Mouse (Mus musculus) ES-Bruce4 (cell line): ENCODE measurements around the gene Kxd1. TPM values are rescaled to one million over a fixed set of nuclear protein-coding genes. Genes with fewer than 3 reads are reported as not detected.

Source experiments
- H3K27ac ChIP-seq: 2 replicates; pipeline ENCODE4 v1.5.1; 2012; ENCODE audit warnings: low read length, inconsistent platforms; ENCODE audit not compliant: insufficient read depth
- H3K27me3 ChIP-seq: 2 replicates; pipeline ENCODE4 v1.6.1; 2012; ENCODE audit warnings: mild to moderate bottlenecking, low read length, inconsistent platforms; ENCODE audit not compliant: control insufficient read depth, poor library complexity, insufficient read depth, severe bottlenecking
- H3K36me3 ChIP-seq: 2 replicates; pipeline ENCODE4 v1.6.1; 2012; ENCODE audit warnings: inconsistent platforms, mild to moderate bottlenecking, low read length, moderate library complexity; ENCODE audit not compliant: control insufficient read depth, poor library complexity, insufficient read depth, severe bottlenecking
- H3K4me1 ChIP-seq: one replicate; pipeline ENCODE4 v1.8.1; 2011; ENCODE audit warnings: low read length; ENCODE audit not compliant: control insufficient read depth, insufficient read depth
- H3K4me3 ChIP-seq: 2 replicates; pipeline ENCODE4 v1.5.1; 2011; ENCODE audit warnings: low read depth, mild to moderate bottlenecking, low read length
- H3K9ac ChIP-seq: 2 replicates; pipeline ENCODE4 v1.6.1; 2012; ENCODE audit warnings: low read depth, mild to moderate bottlenecking, inconsistent platforms; ENCODE audit not compliant: poor library complexity, severe bottlenecking
- H3K9me3 ChIP-seq: replicated peaks from 2 replicates; pipeline ENCODE4 v1.6.1; 2012; ENCODE audit warnings: mild to moderate bottlenecking, low read length, inconsistent platforms; ENCODE audit not compliant: control insufficient read depth, poor library complexity, insufficient read depth, severe bottlenecking
- CTCF ChIP-seq: IDR thresholded peaks from one replicate; pipeline ENCODE4 v1.8.1; 2011; ENCODE audit warnings: low read depth, low read length
- EP300 ChIP-seq: IDR thresholded peaks from 2 replicates; pipeline ENCODE4 v1.6.1; 2011; ENCODE audit warnings: low read depth, low read length; ENCODE audit not compliant: insufficient read depth
- POLR2A ChIP-seq: IDR thresholded peaks from one replicate; pipeline ENCODE4 v1.8.1; 2011; ENCODE audit warnings: low read length; ENCODE audit not compliant: insufficient read depth
- polyA plus RNA-seq: library from polyadenylated mRNA; stranded (reverse); fragments of >200 nt; gene quantifications from 2 replicates; pipeline ENCODE4 v1.2.4, GENCODE M21; 2011; ENCODE audit warnings: low read depth; ENCODE audit not compliant: missing spikeins, insufficient read depth, insufficient read length

Kxd1 gene
- polyA plus RNA-seq, 1 experiment, result 57.4 TPM

DNA sequence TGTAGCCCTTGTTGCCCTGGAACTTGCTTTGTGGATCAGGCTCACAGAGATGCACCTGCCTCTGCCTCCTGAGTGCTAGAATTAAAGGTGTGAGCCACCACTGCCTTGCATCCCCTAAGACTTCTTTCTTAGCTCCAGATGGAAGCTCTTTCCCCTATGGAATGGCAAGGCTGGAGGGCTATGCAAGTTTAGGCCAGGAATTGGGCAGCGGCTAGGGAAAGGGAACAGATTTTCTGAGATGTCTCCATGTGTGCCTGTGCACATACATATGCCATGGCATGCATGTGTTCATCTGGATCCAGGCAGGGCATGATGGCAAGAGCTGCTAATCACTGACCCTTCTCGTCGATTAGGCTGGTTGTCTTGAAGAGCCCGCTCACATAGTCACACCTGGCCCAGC is 62.1 kb downstream of the Kxd1 start:
- H3K27me3 ChIP-seq, result no peaks in the 10 kb centered on the region
- no peak overlapping the region for H3K9ac ChIP-seq
- H3K4me1 ChIP-seq, result no peaks in the 10 kb centered on the region

GRCm38 (mm10) chr8:70464162-70464561 is 63.6 kb downstream of the Kxd1 start:
- no peak overlapping the region for H3K9ac ChIP-seq
- no peaks in the 10 kb centered on the region for H3K36me3 ChIP-seq
- H3K27me3 ChIP-seq, result no peaks in the 10 kb centered on the region
- H3K27ac ChIP-seq, result no peak overlapping the region
- H3K4me3 ChIP-seq, result no peak overlapping the region
- H3K9me3 ChIP-seq, result no peaks in the 10 kb centered on the region
- no peaks in the 10 kb centered on the region for H3K4me1 ChIP-seq
- TF ChIP-seq EP300 (no peak), POLR2A (no peak), CTCF (no peak)

More for the DNA sequence above, 62.1 kb downstream of the Kxd1 start:
- TF ChIP-seq CTCF (no peak), POLR2A (no peak), EP300 (no peak)
- Histone ChIP-seq H3K36me3 (no peaks in the 10 kb centered on the region), H3K27ac (no peak overlapping the region), H3K4me3 (no peak overlapping the region), H3K9me3 (no peaks in the 10 kb centered on the region)

- no peak overlapping the region for H3K27ac ChIP-seq
- H3K27me3 ChIP-seq, result no peaks in the 10 kb centered on the region
- no peak overlapping the region for H3K9ac ChIP-seq
- no peaks in the 10 kb centered on the region for H3K9me3 ChIP-seq
- H3K4me3 ChIP-seq, result no peak overlapping the region
- H3K36me3 ChIP-seq, result no peaks in the 10 kb centered on the region
- H3K4me1 ChIP-seq, result no peaks in the 10 kb centered on the region
- TF ChIP-seq CTCF, result no peak
- no peak for TF ChIP-seq POLR2A
- no peak for TF ChIP-seq EP300
These were observed 64.5 kb downstream of the Kxd1 start for GRCm38 (mm10) chr8:70463306-70463705.

- H3K4me3 ChIP-seq, result no peak overlapping the region
- no peaks in the 10 kb centered on the region for H3K36me3 ChIP-seq
- H3K4me1 ChIP-seq, result no peaks in the 10 kb centered on the region
- H3K27me3 ChIP-seq, result no peaks in the 10 kb centered on the region
- no peak overlapping the region for H3K27ac ChIP-seq
- H3K9ac ChIP-seq, result no peak overlapping the region
- TF ChIP-seq CTCF (no peak), EP300 (no peak), POLR2A (no peak)
- H3K9me3 ChIP-seq, result no peaks in the 10 kb centered on the region
These were observed 65.3 kb downstream of the Kxd1 start for GRCm38 (mm10) chr8:70462516-70462813.

DNA sequence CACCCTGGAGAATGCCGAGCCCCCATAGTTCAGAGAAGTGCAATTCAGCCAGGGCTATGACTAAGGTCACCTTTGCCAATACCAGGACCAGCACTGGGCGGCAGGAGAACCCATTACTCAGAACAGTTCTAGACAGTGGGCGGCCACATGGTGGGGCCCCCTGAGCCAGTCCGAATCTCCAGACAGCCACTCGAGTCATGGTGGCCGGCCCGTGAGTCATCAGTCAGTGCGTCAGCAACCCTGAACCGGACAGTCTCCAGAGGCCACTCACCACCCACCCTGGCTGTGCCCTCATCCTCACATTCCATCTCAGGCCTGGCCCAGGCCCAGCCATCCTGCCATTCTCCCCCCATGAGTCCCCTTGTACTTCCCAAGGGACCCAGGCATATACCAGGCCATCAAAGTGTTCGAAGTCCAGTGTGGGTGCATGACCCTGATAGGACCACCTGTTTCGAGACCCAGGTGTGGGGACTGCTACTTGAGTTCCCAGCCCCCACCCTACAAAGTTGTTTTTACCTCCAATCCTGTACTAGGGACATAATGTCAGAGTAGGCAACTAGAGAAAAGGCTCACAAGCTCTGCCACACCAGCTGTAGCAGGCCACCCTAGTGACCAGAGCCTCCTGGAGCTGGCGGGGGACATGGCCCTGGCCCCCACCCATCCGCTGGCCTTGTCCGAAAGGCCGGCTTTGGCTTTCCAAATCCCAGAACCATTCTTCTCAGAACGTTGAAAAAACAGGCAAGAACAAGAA is 65.8 kb downstream of the Kxd1 start:
- no peak overlapping the region for H3K9ac ChIP-seq
- H3K4me1 ChIP-seq, result no peaks in the 10 kb centered on the region
- TF ChIP-seq POLR2A, result no peak
- TF ChIP-seq CTCF, result no peak
- TF ChIP-seq EP300, result no peak

GRCm38 (mm10) chr8:70460606-70461005 is 67.2 kb downstream of the Kxd1 start:
- H3K27me3 ChIP-seq, result no peaks in the 10 kb centered on the region
- no peaks in the 10 kb centered on the region for H3K4me1 ChIP-seq
- no peaks in the 10 kb centered on the region for H3K36me3 ChIP-seq
- H3K9ac ChIP-seq, result no peak overlapping the region
- TF ChIP-seq EP300 (no peak), CTCF (no peak), POLR2A (no peak)
- H3K4me3 ChIP-seq, result no peak overlapping the region
- no peaks in the 10 kb centered on the region for H3K9me3 ChIP-seq
- H3K27ac ChIP-seq, result no peak overlapping the region

More for the DNA sequence above, 65.8 kb downstream of the Kxd1 start:
- Histone ChIP-seq H3K9me3 (no peaks in the 10 kb centered on the region), H3K4me3 (no peak overlapping the region), H3K27ac (no peak overlapping the region), H3K27me3 (no peaks in the 10 kb centered on the region), H3K36me3 (no peaks in the 10 kb centered on the region)
